Mouse (Mus musculus): ENCODE results near the gene Exoc1. TPM values are rescaled to one million over a fixed set of nuclear protein-coding genes. Genes with fewer than 3 reads are reported as not detected.

Gene Exoc1
- polyA plus RNA-seq, 1 experiment from 2014 or later: 44.4 TPM

- H3K9me3 ChIP-seq (replicated peaks): no peaks in the 10 kb centered on the region
- H3K27ac ChIP-seq: no peak overlapping the region
- H3K4me3 ChIP-seq: no peak overlapping the region
- H3K36me3 ChIP-seq: peaks cover 93% of the 10 kb centered on the region
- DNase-seq (ENCODE audit: low spot score): no peak
- 93% methylated on average over 2 of the region's 2 CpGs for WGBS
- H3K27me3 ChIP-seq (ENCODE audit: low read depth, poor library complexity, severe bottlenecking): no peaks in the 10 kb centered on the region
- H3K4me1 ChIP-seq: no peaks in the 10 kb centered on the region
Measured at GRCm38 (mm10) chr5:76616196-76616747, 87.2 kb downstream of the Exoc1 start.

GRCm38 (mm10) chr5:76618750-76619149 is 89.6 kb downstream of the Exoc1 start:
- Histone ChIP-seq H3K36me3 (peaks cover 92% of the 10 kb centered on the region), H3K9me3 (replicated peaks) (no peaks in the 10 kb centered on the region), H3K27ac (no peak overlapping the region), H3K4me1 (no peaks in the 10 kb centered on the region), H3K27me3 (ENCODE audit: low read depth, poor library complexity, severe bottlenecking) (no peaks in the 10 kb centered on the region), H3K4me3 (no peak overlapping the region)
- 91% methylated on average over 7 of the region's 7 CpGs for WGBS
- DNase-seq (ENCODE audit: low spot score): no peak

Other genes starting within 250 kb of the Exoc1 start
- 9.8 and 10.6 TPM in 2 replicates for gene Clock, start 224.5 kb upstream of the Exoc1 start, polyA plus RNA-seq (2016; fragmentation: Nextera tagmentation; extraction: Ambion mirVana)
- gene Pdcl2, start 198.2 kb upstream of the Exoc1 start, polyA plus RNA-seq (2016; fragmentation: Nextera tagmentation; extraction: Ambion mirVana): not detected in 2 replicates
- gene Nmu, start 165.5 kb upstream of the Exoc1 start, polyA plus RNA-seq (2016; fragmentation: Nextera tagmentation; extraction: Ambion mirVana): 0.31 and 0.65 TPM in 2 replicates
- not detected in 2 replicates for gene Gm7271, start 45.3 kb upstream of the Exoc1 start, polyA plus RNA-seq (2016; fragmentation: Nextera tagmentation; extraction: Ambion mirVana)
- 8.9 and 10.8 TPM in 2 replicates for gene Cep135, start 59.4 kb downstream of the Exoc1 start, polyA plus RNA-seq (2016; fragmentation: Nextera tagmentation; extraction: Ambion mirVana)
- gene C530008M17Rik, start 127.2 kb downstream of the Exoc1 start, polyA plus RNA-seq (2016; fragmentation: Nextera tagmentation; extraction: Ambion mirVana): 25.2 and 26.7 TPM in 2 replicates

Measured in limb, embryonic 10.5 days (tissue).